Mouse (Mus musculus) E14TG2a.4 (cell line): ENCODE data around the gene Wdr18.

ENCODE experiments used
- CTCF ChIP-seq: conservative IDR thresholded peaks from 2 replicates; pipeline ENCODE4 v1.5.1; 2014; ENCODE audit warnings: low read length
- NANOG ChIP-seq: IDR thresholded peaks from 2 replicates; pipeline ENCODE4 v1.6.1; 2014; ENCODE audit warnings: borderline replicate concordance, low read length, mixed read lengths

GRCm38 (mm10) chr10:79930826-79931186, 29.1 kb upstream of the Wdr18 start:
- TF ChIP-seq CTCF (no peak), NANOG (no peak)
